Mouse (Mus musculus) E14TG2a.4 (cell line): ENCODE data around the gene Zfp978.
"Not testable (repeated sequence)": the region's sequence is repeated elsewhere in the genome, so short reads cannot be mapped to it uniquely, and the experiment has no call there.

ENCODE experiments used
- CTCF ChIP-seq: conservative IDR thresholded peaks from 2 replicates; pipeline ENCODE4 v1.5.1; 2014; ENCODE audit warnings: low read length
- POU5F1 ChIP-seq: IDR thresholded peaks from 2 replicates; pipeline ENCODE4 v1.6.1; 2014; ENCODE audit warnings: low read length, borderline replicate concordance

DNA sequence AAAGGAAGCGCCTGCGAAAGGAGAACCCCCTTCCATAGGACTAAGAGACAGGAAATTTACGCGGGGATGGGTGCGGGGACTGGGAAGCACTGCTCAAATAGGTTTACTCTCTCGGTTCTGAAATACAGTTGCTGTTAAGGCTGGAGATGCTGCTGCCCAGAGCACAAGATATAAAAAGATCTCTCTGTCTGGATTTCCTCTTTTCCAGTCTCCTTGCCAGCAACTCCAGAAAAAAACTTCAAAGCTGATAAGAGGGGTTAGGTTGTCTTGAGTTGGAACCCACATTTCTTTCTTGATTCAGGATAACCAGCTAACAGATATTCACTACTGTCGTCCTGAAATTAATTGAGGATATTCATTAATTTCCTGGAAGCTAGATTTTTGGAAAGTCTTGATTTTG, 57.2 kb downstream of the Zfp978 start:
- not testable (repeated sequence) for TF ChIP-seq CTCF, POU5F1
